Mouse (Mus musculus) embryonic fibroblast, embryonic 13.5 days (primary cell): ENCODE data around the gene Arid5a. TPM values are rescaled to one million over a fixed set of nuclear protein-coding genes. Genes with fewer than 3 reads are reported as not detected.

ENCODE experiments used
- H3K27ac ChIP-seq: 2 replicates; pipeline ENCODE4 v1.5.1; 2012; ENCODE audit warnings: low read length, control low read depth, inconsistent platforms; ENCODE audit not compliant: insufficient read depth
- H3K4me1 ChIP-seq: 2 replicates; pipeline ENCODE4 v1.6.1; 2011; ENCODE audit warnings: low read length; ENCODE audit not compliant: control insufficient read depth, insufficient read depth
- H3K4me3 ChIP-seq: 2 replicates; pipeline ENCODE4 v1.5.1; 2011; ENCODE audit warnings: mild to moderate bottlenecking, control low read depth, low read length; ENCODE audit not compliant: insufficient read depth
- CTCF ChIP-seq: IDR thresholded peaks from 2 replicates; pipeline ENCODE4 v1.5.1; 2011; ENCODE audit warnings: mild to moderate bottlenecking, control low read depth, low read length, moderate library complexity, borderline replicate concordance; ENCODE audit not compliant: insufficient read depth
- POLR2A ChIP-seq: IDR thresholded peaks from 2 replicates; pipeline ENCODE4 v1.6.1; 2011; ENCODE audit warnings: low read depth, mild to moderate bottlenecking, control low read depth, low read length, moderate library complexity
- polyA plus RNA-seq: library from polyadenylated mRNA; stranded (reverse); fragments of >200 nt; gene quantifications from 2 replicates; pipeline ENCODE4 v1.2.4, GENCODE M21; 2011; ENCODE audit warnings: low read depth; ENCODE audit not compliant: missing spikeins, insufficient read length

The Arid5a gene
- polyA plus RNA-seq, 1 experiment, result 13.8 TPM

DNA sequence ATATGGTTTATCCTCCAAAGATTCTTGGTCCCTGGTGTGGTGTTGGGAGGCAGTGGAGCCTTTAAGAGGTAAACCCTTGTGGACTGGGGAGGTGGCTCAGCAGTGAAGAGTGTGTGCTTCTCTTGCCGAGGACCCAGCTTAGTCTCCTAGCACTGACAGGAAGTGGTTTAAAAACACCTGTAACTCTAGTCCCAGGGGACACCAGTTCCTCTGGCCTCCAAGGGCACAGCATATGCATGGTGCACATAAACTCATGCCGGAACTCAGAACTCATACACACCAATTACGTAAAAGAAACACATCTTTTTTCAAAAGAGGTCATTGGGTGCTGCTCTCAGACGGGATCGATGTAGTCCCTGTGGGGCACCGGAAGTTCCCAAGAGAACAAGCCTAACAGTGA is 25.7 kb upstream of the Arid5a start:
- no peak overlapping the region for H3K27ac ChIP-seq
- TF ChIP-seq POLR2A, result no peak

GRCm38 (mm10) chr1:36293470-36293869 is 14.1 kb upstream of the Arid5a start:
- no peak overlapping the region for H3K4me3 ChIP-seq
- no peaks in the 10 kb centered on the region for H3K4me1 ChIP-seq
- TF ChIP-seq POLR2A (no peak), CTCF (no peak)
- H3K27ac ChIP-seq, result no peak overlapping the region

More for the DNA sequence above, 25.7 kb upstream of the Arid5a start:
- Histone ChIP-seq H3K4me1 (no peaks in the 10 kb centered on the region; the same call in none of the 2 replicates), H3K4me3 (no peak overlapping the region)

DNA sequence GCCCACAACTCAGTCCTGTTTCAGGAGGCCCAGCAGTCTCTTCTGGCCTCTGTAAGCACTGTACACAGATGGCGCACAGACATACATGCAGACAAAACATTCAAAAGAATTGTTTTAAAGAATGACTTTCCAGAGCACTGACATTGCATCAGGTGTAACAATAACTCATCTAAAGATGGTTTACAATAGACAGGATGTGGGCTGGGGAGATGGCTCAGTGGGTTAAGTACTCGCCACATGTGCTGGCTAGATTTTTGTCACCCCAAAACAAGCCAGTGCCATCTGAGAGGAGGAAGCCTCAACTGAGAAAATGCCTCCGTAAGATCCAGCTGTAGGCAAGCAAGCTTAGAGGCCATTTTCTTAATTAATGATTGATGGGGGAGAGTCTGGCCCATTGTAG is 13.1 kb upstream of the Arid5a start:
- TF ChIP-seq CTCF (no peak), POLR2A (no peak)
- Histone ChIP-seq H3K4me1 (no peaks in the 10 kb centered on the region), H3K27ac (no peak overlapping the region), H3K4me3 (no peak overlapping the region)

DNA sequence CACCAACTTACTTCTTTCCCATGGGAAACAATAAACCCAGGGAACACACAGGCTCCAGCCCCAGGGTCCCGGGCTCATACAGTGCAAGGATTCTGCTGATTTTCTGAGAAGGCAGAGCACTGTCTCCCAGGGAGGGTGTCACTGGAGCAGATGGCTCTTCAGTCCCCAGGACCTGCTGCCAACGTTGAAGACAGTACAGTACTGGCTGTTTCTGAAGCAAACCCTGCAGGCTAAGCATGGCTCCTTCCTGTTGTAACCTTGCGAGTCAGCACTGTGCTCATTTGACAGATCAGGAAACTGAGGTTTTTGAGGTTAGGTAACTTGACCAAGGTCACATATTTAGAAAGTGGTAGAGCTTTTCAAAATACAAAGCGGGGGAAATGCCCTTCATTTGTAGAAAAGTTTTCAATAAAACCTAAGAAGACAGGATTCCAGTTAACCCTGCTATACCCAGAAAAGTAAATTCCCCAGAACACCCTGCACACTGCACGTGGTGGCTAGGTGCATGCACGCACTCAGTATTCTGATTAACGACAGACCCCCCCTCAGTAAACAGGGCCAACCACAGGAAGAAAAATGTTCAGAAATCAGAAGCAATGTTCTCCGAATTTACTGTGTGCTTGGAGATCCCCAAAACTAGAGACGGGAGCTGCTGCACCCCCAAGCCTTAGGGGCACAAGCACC is 10.9 kb upstream of the Arid5a start:
- TF ChIP-seq CTCF (no peak), POLR2A (no peak)
- H3K4me1 ChIP-seq, result peaks cover 4% of the 10 kb centered on the region; the same call in 1 of the 2 replicates
- H3K27ac ChIP-seq, result no peak overlapping the region
- H3K4me3 ChIP-seq, result no peak overlapping the region

- Histone ChIP-seq H3K4me3 (no peak overlapping the region), H3K27ac (no peak overlapping the region), H3K4me1 (peaks cover 6% of the 10 kb centered on the region; the same call in 1 of the 2 replicates)
- TF ChIP-seq CTCF, result no peak
- no peak for TF ChIP-seq POLR2A
These were observed 9.4 kb upstream of the Arid5a start for GRCm38 (mm10) chr1:36298107-36298506.

DNA sequence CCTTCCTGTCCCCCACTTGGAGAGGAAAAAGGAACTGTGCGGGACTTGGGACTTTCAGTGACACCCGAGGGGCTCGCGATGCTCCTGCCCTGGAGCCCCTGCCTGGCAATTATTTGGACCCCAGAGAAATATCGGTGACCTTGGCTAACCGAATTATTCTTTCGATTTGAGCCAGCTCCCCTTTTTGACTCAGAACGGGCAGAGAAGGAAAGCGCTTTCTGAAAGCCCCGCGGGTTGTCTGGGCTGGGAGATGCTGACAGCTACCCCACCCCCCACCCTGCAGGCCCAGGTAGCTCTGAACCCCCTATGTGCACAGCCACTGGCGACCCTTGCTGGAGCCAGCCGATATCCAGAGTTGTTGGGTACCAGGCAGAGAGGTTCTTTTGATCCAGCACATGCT is 8.4 kb upstream of the Arid5a start:
- no peak overlapping the region for H3K27ac ChIP-seq
- TF ChIP-seq POLR2A, result no peak
- no peak for TF ChIP-seq CTCF
- no peak overlapping the region for H3K4me3 ChIP-seq
- peaks cover 6% of the 10 kb centered on the region; the same call in 1 of the 2 replicates for H3K4me1 ChIP-seq

DNA sequence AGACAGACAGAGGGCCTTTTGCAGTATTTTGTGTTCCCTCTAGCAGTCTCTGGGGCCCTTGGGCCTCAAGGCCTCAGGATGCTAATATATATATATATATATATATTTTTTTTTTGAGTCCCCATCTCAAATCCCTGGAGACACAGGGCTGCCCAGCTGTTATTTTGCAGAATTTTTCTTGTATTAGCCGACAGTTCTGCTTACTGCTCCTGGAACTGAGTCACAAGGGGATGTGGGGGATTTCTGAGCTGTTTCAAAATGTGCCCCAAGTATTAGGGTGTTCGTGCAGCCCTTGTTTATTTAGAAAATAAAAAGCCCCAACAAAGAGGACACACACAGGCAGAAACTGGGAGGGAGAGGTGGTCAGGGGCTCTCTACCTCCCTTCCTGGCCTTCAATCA is 7.9 kb upstream of the Arid5a start:
- no peak for TF ChIP-seq POLR2A
- TF ChIP-seq CTCF, result no peak
- peaks cover 6% of the 10 kb centered on the region; the same call in 1 of the 2 replicates for H3K4me1 ChIP-seq
- no peak overlapping the region for H3K4me3 ChIP-seq
- H3K27ac ChIP-seq, result no peak overlapping the region

DNA sequence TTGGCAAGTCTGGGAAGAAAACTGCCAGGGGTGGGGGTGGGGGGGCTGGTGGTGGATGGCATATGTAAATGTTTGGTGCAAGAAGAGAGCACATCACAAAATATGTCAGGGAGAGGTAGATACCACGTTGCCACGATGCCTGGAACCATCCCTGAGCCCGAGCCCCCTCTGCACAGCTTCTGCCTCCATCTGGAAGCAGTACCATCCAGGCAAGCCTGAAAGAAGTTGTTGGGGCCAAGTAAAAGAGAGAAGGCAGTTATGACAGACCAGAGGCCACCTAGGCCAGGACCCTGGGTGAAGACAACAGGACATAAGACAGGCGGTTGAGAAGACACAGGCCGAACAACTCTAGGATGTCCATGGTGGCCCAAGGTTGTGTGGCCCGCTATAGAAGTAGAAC is 7.0 kb upstream of the Arid5a start:
- H3K4me3 ChIP-seq, result no peak overlapping the region
- no peak overlapping the region for H3K27ac ChIP-seq
- TF ChIP-seq CTCF, result no peak
- no peak for TF ChIP-seq POLR2A
- peaks cover 6% of the 10 kb centered on the region; the same call in 1 of the 2 replicates for H3K4me1 ChIP-seq

- no peak for TF ChIP-seq CTCF
- no peak for TF ChIP-seq POLR2A
- no peak overlapping the region for H3K27ac ChIP-seq
- no peak overlapping the region for H3K4me3 ChIP-seq
- peaks cover 6% of the 10 kb centered on the region; the same call in 1 of the 2 replicates for H3K4me1 ChIP-seq
These were observed 5.3 kb upstream of the Arid5a start for GRCm38 (mm10) chr1:36302273-36302672.

- H3K4me1 ChIP-seq, result peaks cover 6% of the 10 kb centered on the region; the same call in 1 of the 2 replicates
- TF ChIP-seq POLR2A, result no peak
- TF ChIP-seq CTCF, result no peak
- H3K4me3 ChIP-seq, result no peak overlapping the region
- no peak overlapping the region for H3K27ac ChIP-seq
These were observed 4.6 kb upstream of the Arid5a start for GRCm38 (mm10) chr1:36302957-36303356.
